Mouse (Mus musculus) lung, adult 2 months (tissue): Measurements from ENCODE around the gene Taf9.

Experiments
- CTCF ChIP-seq: fragments of 200-500 bp; IDR thresholded peaks from 2 replicates; pipeline ENCODE4 v1.5.1; 2011; ENCODE audit warnings: mild to moderate bottlenecking, low read length, control low read depth; ENCODE audit not compliant: insufficient read depth
- POLR2A ChIP-seq: fragments of 200-500 bp; IDR thresholded peaks from 2 replicates; pipeline ENCODE4 v1.6.1; 2011; ENCODE audit warnings: low read depth, mild to moderate bottlenecking, control low read depth, low read length, borderline replicate concordance; ENCODE audit errors: extremely low read depth

GRCm38 (mm10) chr13:100642471-100643209, 8.7 kb upstream of the Taf9 start:
- TF ChIP-seq POLR2A: no peak
- TF ChIP-seq CTCF: no peak
